Mouse (Mus musculus) lung, adult 2 months (tissue): ENCODE data around the gene Abcb1b.

Experiments
- CTCF ChIP-seq: fragments of 200-500 bp; IDR thresholded peaks from 2 replicates; pipeline ENCODE4 v1.5.1; 2011; ENCODE audit warnings: mild to moderate bottlenecking, low read length, control low read depth; ENCODE audit not compliant: insufficient read depth
- POLR2A ChIP-seq: fragments of 200-500 bp; IDR thresholded peaks from 2 replicates; pipeline ENCODE4 v1.6.1; 2011; ENCODE audit warnings: low read depth, mild to moderate bottlenecking, control low read depth, low read length, borderline replicate concordance; ENCODE audit errors: extremely low read depth

DNA sequence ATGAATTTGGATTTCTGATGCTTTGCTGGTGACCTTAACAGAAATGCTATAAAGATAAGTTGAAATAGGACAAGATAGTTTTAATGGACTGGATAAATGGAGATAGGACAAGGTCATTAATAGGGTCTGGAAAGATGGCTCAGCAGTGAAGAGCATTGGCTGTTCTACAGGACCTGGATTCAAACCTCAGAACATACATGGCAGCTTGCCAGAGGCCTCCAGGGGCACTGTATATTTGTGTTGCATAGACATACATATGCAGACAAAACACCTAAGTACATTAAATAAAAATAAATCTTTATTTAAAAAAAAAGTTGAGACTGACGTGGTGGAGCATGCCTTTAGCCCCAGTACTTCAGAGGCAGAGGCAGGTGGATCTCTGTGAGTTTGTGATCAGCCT lies 103.1 kb downstream of the Abcb1b start:
- no peak for TF ChIP-seq CTCF
- TF ChIP-seq POLR2A, result no peak
